Mouse (Mus musculus): ENCODE results near the gene Gm37240. TPM values are rescaled to one million over a fixed set of nuclear protein-coding genes. Genes with fewer than 3 reads are reported as not detected.

The Gm37240 gene
- polyA plus RNA-seq, 1 experiment from 2014 or later, result 0.93 TPM

GRCm38 (mm10) chr3:85635126-85635419 lies 252.2 kb downstream of the Gm37240 start:
- Histone ChIP-seq H3K27me3 (replicated peaks; ENCODE audit: control insufficient read depth, insufficient read depth, low read length) (no peaks in the 10 kb centered on the region), H3K9me3 (ENCODE audit: control insufficient read depth, low read length) (no peaks in the 10 kb centered on the region), H3K27ac (ENCODE audit: low read depth, low read length) (no peak overlapping the region), H3K4me1 (ENCODE audit: control insufficient read depth, insufficient read depth, low read depth, low read length) (no peaks in the 10 kb centered on the region), H3K4me2 (ENCODE audit: low read length) (no peak overlapping the region), H3K4me3 (ENCODE audit: low read length) (no peak overlapping the region), H3K36me3 (ENCODE audit: control insufficient read depth, insufficient read depth, low read length) (no peaks in the 10 kb centered on the region), H3K9ac (ENCODE audit: low read depth, low read length) (no peak overlapping the region)
- no peak for ATAC-seq
- WGBS, result 67% methylated on average over 2 of the region's 2 CpGs

- no peaks in the 10 kb centered on the region for H3K36me3 ChIP-seq (ENCODE audit: control insufficient read depth, insufficient read depth, low read length)
- no peak overlapping the region for H3K27ac ChIP-seq (ENCODE audit: low read depth, low read length)
- no peak overlapping the region for H3K4me3 ChIP-seq (ENCODE audit: low read length)
- ATAC-seq, result no peak
- no peaks in the 10 kb centered on the region for H3K9me3 ChIP-seq (ENCODE audit: control insufficient read depth, low read length)
- H3K4me2 ChIP-seq (ENCODE audit: low read length), result no peak overlapping the region
- no peaks in the 10 kb centered on the region for H3K27me3 ChIP-seq (replicated peaks; ENCODE audit: control insufficient read depth, insufficient read depth, low read length)
- H3K9ac ChIP-seq (ENCODE audit: low read depth, low read length), result no peak overlapping the region
- 63% methylated on average over 8 of the region's 8 CpGs for WGBS
- no peaks in the 10 kb centered on the region for H3K4me1 ChIP-seq (ENCODE audit: control insufficient read depth, insufficient read depth, low read depth, low read length)
Measured at GRCm38 (mm10) chr3:85634389-85635125, 252.8 kb downstream of the Gm37240 start.

DNA sequence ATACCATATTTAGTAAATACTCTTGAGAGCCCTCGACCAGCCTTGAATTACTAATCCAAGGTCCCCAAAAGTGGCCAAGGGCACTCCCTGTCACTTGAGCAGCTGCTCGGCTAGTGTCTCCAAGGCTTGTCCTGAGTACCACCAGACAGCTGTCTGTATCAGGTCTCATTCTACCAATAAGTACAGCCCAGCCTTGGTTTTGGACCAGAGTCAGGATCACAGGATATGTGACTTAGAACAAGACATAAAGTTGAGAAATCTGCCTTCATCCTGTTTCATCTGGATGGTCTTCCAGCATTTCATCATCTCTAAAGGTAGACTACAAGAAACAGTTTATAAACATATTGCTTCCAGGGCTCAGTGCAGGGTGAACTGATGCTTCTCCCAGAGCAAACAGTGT lies 253.6 kb downstream of the Gm37240 start:
- H3K27me3 ChIP-seq (replicated peaks; ENCODE audit: control insufficient read depth, insufficient read depth, low read length), result no peaks in the 10 kb centered on the region
- WGBS, result 95% methylated on average over 2 of the region's 2 CpGs
- H3K9me3 ChIP-seq (ENCODE audit: control insufficient read depth, low read length), result no peaks in the 10 kb centered on the region
- H3K4me1 ChIP-seq (ENCODE audit: control insufficient read depth, insufficient read depth, low read depth, low read length), result no peaks in the 10 kb centered on the region
- no peak overlapping the region for H3K4me3 ChIP-seq (ENCODE audit: low read length)
- no peak overlapping the region for H3K4me2 ChIP-seq (ENCODE audit: low read length)
- no peak for ATAC-seq
- H3K36me3 ChIP-seq (ENCODE audit: control insufficient read depth, insufficient read depth, low read length), result no peaks in the 10 kb centered on the region
- no peak overlapping the region for H3K9ac ChIP-seq (ENCODE audit: low read depth, low read length)
- H3K27ac ChIP-seq (ENCODE audit: low read depth, low read length), result no peak overlapping the region

- no peaks in the 10 kb centered on the region for H3K9me3 ChIP-seq (ENCODE audit: control insufficient read depth, low read length)
- no peak overlapping the region for H3K27ac ChIP-seq (ENCODE audit: low read depth, low read length)
- 98% methylated on average over 4 of the region's 4 CpGs for WGBS
- H3K36me3 ChIP-seq (ENCODE audit: control insufficient read depth, insufficient read depth, low read length), result no peaks in the 10 kb centered on the region
- no peak overlapping the region for H3K4me3 ChIP-seq (ENCODE audit: low read length)
- H3K4me1 ChIP-seq (ENCODE audit: control insufficient read depth, insufficient read depth, low read depth, low read length), result no peaks in the 10 kb centered on the region
- H3K9ac ChIP-seq (ENCODE audit: low read depth, low read length), result no peak overlapping the region
- no peak for ATAC-seq
- H3K4me2 ChIP-seq (ENCODE audit: low read length), result no peak overlapping the region
- no peaks in the 10 kb centered on the region for H3K27me3 ChIP-seq (replicated peaks; ENCODE audit: control insufficient read depth, insufficient read depth, low read length)
Measured at GRCm38 (mm10) chr3:85629895-85630510, 257.3 kb downstream of the Gm37240 start.

- no peak for ATAC-seq
- no peaks in the 10 kb centered on the region for H3K9me3 ChIP-seq (ENCODE audit: control insufficient read depth, low read length)
- no peak overlapping the region for H3K4me3 ChIP-seq (ENCODE audit: low read length)
- H3K4me2 ChIP-seq (ENCODE audit: low read length), result no peak overlapping the region
- no peak overlapping the region for H3K27ac ChIP-seq (ENCODE audit: low read depth, low read length)
- no peaks in the 10 kb centered on the region for H3K27me3 ChIP-seq (replicated peaks; ENCODE audit: control insufficient read depth, insufficient read depth, low read length)
- H3K36me3 ChIP-seq (ENCODE audit: control insufficient read depth, insufficient read depth, low read length), result peaks cover 3% of the 10 kb centered on the region; the same call in 1 of the 2 replicates
- no peaks in the 10 kb centered on the region for H3K4me1 ChIP-seq (ENCODE audit: control insufficient read depth, insufficient read depth, low read depth, low read length)
- WGBS, result 100% methylated on average over 1 of the region's 1 CpGs
- no peak overlapping the region for H3K9ac ChIP-seq (ENCODE audit: low read depth, low read length)
Measured at GRCm38 (mm10) chr3:85619751-85620150, 267.6 kb downstream of the Gm37240 start.

- WGBS, result 84% methylated on average over 5 of the region's 5 CpGs
- H3K4me2 ChIP-seq (ENCODE audit: low read length), result no peak overlapping the region
- no peak overlapping the region for H3K4me3 ChIP-seq (ENCODE audit: low read length)
- peaks cover 3% of the 10 kb centered on the region; the same call in 1 of the 2 replicates for H3K36me3 ChIP-seq (ENCODE audit: control insufficient read depth, insufficient read depth, low read length)
- H3K27me3 ChIP-seq (replicated peaks; ENCODE audit: control insufficient read depth, insufficient read depth, low read length), result no peaks in the 10 kb centered on the region
- H3K9ac ChIP-seq (ENCODE audit: low read depth, low read length), result no peak overlapping the region
- H3K27ac ChIP-seq (ENCODE audit: low read depth, low read length), result no peak overlapping the region
- H3K4me1 ChIP-seq (ENCODE audit: control insufficient read depth, insufficient read depth, low read depth, low read length), result no peaks in the 10 kb centered on the region
- ATAC-seq, result no peak
- H3K9me3 ChIP-seq (ENCODE audit: control insufficient read depth, low read length), result no peaks in the 10 kb centered on the region
Measured at GRCm38 (mm10) chr3:85619345-85619744, 268.0 kb downstream of the Gm37240 start.

DNA sequence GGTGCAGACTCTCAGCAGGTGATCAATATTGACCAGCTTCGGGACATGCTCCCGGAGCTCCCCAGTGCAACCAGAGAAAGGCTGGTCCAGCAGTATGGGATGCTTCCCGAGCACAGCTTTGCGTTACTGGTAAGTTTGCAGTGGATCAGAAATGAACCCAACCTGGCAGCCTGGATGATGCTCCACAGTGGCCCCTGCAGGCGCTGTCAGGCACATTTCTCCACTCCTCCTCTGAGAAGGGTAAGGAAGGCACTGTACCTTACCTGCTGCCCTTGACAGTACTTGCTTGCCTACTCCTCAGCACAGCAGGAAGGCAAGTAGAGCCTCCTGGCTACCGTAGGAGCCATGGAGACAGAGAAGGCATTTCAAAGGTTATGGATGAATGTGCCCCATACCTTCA lies 268.4 kb downstream of the Gm37240 start:
- Histone ChIP-seq H3K9ac (ENCODE audit: low read depth, low read length) (no peak overlapping the region), H3K4me3 (ENCODE audit: low read length) (no peak overlapping the region), H3K4me2 (ENCODE audit: low read length) (no peak overlapping the region), H3K27me3 (replicated peaks; ENCODE audit: control insufficient read depth, insufficient read depth, low read length) (no peaks in the 10 kb centered on the region), H3K36me3 (ENCODE audit: control insufficient read depth, insufficient read depth, low read length) (peaks cover 3% of the 10 kb centered on the region; the same call in 1 of the 2 replicates), H3K4me1 (ENCODE audit: control insufficient read depth, insufficient read depth, low read depth, low read length) (no peaks in the 10 kb centered on the region), H3K9me3 (ENCODE audit: control insufficient read depth, low read length) (no peaks in the 10 kb centered on the region), H3K27ac (ENCODE audit: low read depth, low read length) (no peak overlapping the region)
- no peak for ATAC-seq
- WGBS, result 81% methylated on average over 6 of the region's 6 CpGs

GRCm38 (mm10) chr3:85616389-85616788 lies 270.9 kb downstream of the Gm37240 start:
- H3K27me3 ChIP-seq (replicated peaks; ENCODE audit: control insufficient read depth, insufficient read depth, low read length), result no peaks in the 10 kb centered on the region
- H3K4me2 ChIP-seq (ENCODE audit: low read length), result no peak overlapping the region
- H3K4me1 ChIP-seq (ENCODE audit: control insufficient read depth, insufficient read depth, low read depth, low read length), result no peaks in the 10 kb centered on the region
- H3K9ac ChIP-seq (ENCODE audit: low read depth, low read length), result no peak overlapping the region
- H3K36me3 ChIP-seq (ENCODE audit: control insufficient read depth, insufficient read depth, low read length), result peaks cover 3% of the 10 kb centered on the region; the same call in 1 of the 2 replicates
- no peak overlapping the region for H3K27ac ChIP-seq (ENCODE audit: low read depth, low read length)
- H3K9me3 ChIP-seq (ENCODE audit: control insufficient read depth, low read length), result no peaks in the 10 kb centered on the region
- no peak overlapping the region for H3K4me3 ChIP-seq (ENCODE audit: low read length)
- 100% methylated on average over 1 of the region's 1 CpGs for WGBS
- ATAC-seq, result no peak

DNA sequence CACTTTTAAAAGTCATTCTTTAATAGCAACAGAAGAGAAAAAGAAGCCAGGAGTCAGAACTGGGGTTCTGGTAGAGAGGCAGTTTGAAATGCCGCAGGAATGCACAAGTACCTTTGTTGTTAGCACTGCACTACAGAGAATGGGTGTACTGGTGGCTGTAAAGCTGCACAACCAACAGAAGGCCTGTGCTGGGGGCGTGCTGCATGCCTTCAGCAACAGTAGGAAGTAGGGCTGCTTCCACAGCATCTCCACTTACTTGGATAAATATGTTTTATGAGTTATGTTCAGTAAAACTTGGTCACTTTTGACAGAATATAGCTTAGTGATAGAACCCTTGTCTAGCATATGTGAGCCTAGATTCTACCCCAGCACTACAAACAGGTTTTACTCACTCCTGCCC lies 279.6 kb downstream of the Gm37240 start:
- Histone ChIP-seq H3K4me1 (ENCODE audit: control insufficient read depth, insufficient read depth, low read depth, low read length) (no peaks in the 10 kb centered on the region), H3K36me3 (ENCODE audit: control insufficient read depth, insufficient read depth, low read length) (no peaks in the 10 kb centered on the region), H3K4me2 (ENCODE audit: low read length) (no peak overlapping the region), H3K27ac (ENCODE audit: low read depth, low read length) (no peak overlapping the region), H3K27me3 (replicated peaks; ENCODE audit: control insufficient read depth, insufficient read depth, low read length) (no peaks in the 10 kb centered on the region), H3K4me3 (ENCODE audit: low read length) (no peak overlapping the region), H3K9me3 (ENCODE audit: control insufficient read depth, low read length) (no peaks in the 10 kb centered on the region), H3K9ac (ENCODE audit: low read depth, low read length) (no peak overlapping the region)
- ATAC-seq, result no peak
- WGBS, result 94% methylated on average over 2 of the region's 2 CpGs

All from hindbrain, embryonic 16.5 days (tissue).